Mouse (Mus musculus): ENCODE measurements around the gene Ccne1.
A peak's percentile ranks its signal among the peaks of the same experiment; 100 is the strongest.
"Not testable (repeated sequence)": the region's sequence is repeated elsewhere in the genome, so short reads cannot be mapped to it uniquely, and the experiment has no call there.

The Ccne1 gene

DNA sequence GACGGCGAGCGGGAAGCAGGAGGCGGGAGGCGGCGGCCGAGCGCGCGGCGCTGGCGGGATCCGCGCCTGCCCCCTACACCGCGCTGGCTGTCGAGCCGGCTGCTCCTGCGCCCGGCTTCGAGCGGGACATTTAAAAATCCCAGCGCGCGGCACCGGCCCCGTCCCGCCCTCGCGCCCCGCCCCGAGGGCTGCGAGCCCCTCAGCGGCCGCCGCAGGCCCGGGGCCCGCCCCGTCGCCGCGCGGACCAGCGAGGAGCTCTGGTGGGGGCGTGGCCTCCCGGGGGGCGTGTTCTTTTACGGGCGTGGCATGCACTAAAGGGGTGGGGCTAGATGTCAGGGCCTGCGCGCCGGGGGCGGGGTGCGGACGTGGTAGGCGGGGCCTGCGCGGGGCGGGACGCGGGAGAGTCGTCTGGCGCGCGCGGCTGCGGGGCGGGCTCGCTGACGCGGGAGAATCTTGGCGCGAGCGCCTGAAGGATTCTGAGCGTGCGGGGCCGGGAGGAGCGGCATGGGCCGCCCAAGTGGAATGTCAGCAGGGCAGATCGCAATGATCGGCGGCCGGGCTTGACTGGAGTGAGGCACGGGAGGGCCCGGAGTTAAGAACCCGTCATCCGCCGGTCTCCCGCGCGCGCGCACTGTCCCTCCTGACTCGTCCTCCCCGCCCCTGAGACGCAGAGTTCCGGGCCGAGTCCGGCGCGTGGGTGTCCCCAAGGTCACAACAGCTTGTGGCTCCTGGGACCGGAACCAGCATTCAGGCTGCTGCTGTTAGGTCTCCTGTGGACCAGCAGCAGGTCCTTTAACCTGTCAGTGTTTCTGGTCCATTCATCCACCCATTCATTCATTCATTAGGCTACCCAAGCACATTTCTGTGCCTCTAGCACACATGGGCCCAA is at the start of gene Ccne1:
Gene Ccne1 (minus strand): TSS at position 164 of the 889 bp plus-strand sequence.
- DNase-seq = peak; percentile 98 to 100

DNA sequence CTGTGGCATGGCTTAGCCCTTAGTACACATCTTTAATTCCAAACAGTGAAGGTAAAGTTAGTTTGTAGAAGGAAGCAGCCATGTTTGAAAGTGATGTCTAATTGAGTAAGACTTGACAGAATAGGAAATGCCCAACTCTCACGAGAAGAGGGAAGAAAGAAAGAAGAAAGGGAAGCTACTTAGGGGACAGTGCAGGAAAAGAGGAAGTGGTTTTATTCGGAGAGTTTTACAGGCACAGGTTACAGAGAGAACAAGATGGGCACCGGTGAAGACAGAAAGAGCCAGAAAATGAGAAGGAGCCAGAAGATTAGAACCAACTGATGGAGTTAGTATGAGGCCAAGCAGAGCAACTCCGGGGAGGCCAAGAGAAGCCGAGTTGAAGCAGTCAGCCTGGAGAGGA is 48.5 kb upstream of the Ccne1 start:
- DNase-seq = no peak

DNA sequence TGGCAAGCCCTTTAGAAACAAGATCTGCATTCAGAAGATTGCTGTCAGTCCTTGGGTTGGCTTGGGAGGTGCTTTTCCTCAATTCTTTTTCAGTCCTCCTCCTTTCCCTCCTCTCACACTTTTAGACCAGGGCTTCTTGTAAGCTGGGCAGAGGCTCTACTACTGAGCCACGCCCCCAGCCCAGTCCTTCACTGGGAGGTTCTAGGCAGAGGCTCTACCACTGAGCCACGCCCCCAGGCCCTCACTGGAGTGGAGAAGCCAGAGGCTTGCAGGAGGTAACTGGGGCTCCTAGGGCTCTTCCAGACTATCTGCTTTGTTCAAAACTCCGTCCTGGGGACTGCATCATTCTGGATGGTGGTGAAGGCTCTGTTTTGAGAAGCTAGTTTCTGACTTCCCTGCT is 45.2 kb upstream of the Ccne1 start:
- no peak for DNase-seq

DNA sequence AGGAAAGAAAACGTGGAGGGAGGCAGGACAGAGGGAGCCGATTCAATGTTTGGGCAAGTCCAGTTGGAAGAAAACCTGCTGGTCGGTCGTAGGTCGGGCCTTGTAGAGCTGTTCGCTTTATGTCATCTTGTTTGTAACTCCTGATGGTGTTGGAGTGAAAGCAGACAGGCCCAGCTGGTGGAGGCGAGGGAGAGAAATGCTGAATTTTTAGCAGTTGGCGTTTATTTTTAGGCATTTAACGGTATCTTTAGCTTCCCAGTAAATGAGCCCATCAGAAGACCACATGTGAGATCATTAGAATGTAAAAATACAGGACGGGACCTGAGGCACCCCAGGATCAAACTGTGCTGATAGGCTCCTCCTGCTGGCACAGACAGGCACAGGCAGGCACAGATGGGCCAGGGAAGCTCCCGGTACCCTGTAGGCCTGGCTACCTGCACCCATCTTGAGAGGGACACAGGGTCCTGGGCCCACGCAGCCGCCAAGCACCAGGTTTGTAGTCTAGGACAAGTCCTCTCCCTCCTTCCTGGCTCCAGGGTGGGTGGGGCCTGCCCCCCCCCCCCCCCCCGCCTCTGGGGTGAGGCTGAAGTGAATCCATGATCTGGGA is 44.5 kb upstream of the Ccne1 start:
- DNase-seq = no peak

DNA sequence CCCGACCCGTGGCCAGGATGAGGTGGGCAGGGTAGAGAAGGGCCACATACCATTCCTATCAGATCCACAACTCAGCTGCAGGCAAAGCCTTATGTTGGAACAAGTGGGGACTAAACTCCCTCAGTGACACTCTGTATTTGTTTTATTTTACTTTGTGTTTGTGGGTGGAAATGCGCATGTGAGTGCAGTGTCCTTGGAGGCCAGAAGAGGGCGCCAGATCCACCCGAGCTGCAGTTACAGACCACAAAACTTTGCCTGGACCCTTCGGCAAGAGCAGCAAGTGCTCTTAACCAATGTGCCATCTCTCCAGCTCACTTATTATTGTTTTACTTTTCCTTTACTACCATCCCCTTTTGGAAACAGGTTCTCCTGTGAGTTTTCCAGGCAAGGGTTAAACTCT is 40.1 kb upstream of the Ccne1 start:
- no peak for DNase-seq

DNA sequence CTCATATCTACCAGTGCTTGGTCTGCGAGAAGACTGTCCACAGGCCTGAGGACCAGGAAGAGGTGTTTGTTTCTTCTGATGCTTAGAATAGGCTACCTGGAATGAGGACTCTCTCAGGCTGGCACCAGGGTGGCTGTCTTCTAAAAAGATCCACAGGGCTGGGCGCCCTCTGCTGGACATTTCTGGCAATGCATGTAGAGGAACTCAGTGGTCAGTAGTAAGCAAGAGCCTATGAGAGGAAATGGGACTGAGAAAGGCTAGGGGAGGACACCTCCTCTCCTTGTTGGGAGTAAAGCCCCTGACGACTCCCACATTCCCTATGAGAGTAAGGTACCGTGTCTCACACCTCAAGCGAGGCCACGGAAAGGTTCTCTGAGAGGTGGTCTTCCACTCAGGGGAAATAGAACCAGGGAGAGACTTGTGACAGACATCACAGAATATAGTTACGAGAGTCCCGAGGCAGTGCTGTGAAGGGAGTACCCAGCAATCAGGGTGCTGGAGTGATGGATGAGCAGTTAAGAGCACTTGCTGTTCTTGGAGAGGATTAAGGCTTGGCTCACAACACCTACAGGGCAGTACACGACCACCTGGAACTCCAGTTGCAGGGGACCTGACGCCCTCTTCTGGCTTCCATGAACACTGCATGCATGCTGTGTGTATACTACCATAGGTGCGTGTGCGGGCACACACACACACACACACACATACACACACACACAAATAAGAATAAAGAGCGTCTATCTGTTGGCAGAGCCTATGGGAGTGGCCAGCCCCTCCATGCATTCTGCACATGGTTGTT is 34.6 kb upstream of the Ccne1 start:
- DNase-seq = peak; percentile 89 to 92

DNA sequence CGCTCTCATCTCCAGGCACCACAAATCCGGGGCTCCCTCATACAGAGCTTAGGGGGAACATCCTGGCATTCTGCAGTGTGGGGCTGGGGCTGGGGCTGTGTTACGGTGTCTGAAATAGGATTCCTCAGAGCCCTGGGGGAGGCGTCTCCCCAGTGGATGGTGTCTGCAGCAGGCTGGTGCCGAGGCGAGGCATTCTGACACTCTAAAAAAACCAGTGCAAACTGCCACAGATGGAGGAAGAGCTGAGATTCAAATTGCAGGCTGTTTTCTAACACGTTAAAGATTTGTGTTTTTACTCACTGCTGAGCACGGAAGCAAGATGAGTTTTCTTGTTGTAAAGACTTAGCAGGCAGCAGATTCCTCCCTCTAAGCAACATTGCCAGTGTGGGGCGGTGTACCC is 33.0 kb upstream of the Ccne1 start:
- DNase-seq = no peak

DNA sequence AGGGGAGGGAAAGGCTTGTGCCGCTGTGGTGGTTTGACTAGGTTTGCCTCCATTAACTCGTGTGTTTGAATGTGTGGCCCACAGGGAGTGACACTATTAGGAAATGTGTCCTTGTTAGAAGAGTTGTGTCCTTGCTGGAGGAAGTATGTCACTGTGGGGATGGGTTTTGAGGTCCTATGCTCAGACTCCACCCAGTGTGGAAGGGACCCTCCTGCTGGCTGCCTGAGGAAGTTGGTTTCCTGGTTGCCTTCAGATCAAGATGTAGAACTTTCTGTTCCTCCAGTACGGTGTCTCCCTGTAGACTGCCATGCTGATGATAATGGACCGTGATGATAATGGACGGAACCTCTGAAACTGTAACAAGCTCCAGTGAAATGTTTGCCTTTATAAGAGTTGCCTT is 27.1 kb upstream of the Ccne1 start:
- DNase-seq = no peak

DNA sequence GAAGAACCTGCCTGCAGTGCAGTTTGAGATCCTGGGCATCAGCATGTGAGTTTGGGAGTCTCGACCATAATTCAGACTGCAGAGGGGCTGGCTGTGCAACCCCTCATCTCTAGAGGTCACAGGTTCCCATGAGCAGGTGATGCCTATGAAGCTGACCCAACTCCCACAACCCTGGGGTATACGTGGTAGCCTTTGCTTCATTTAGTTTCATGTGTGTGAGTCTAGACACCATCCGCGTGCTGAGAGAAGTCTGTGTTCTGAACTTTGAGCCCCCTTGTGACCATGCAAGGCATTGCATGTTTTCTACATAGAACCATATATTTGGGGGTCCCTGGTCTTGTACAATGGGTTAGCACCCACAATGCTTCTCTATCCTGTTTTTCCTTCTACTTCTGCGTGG is 23.9 kb upstream of the Ccne1 start:
- DNase-seq = peak; percentile 36 to 46

DNA sequence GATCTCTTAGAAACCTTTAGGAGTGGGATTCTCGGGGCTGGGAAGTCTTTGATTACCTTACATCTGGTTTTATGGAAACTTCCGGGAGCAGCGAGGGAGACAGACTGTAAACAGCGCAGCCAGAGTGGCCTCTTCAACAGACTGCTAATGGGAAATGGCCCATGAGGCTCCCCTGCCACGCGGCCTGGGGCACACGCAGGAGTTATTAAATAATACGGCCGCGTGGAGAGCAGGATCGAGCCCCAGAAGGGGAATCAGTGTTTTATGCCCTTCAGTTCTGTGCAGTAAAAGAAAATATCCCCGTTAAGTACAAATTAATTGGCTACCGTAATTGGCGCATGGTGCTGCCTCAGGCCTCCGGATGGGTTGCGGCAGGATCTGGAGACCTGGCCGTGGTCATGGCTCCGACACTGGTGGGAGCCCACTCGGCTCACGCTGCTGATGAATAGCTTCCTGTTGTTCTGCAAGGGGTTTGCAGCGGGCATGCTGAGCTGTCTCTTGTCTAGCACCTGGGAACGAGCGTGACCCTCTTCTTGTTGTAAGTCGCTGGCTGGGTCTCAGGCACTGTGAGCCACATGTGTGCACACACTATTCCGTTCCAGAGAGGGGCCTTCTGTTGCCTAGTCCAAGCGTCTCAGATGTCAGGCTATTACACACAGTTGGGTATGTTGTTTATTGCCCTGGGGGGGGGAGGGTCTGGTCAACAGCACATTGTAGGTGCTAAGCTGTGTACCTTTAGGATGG is 22.8 kb upstream of the Ccne1 start:
- no peak for DNase-seq

DNA sequence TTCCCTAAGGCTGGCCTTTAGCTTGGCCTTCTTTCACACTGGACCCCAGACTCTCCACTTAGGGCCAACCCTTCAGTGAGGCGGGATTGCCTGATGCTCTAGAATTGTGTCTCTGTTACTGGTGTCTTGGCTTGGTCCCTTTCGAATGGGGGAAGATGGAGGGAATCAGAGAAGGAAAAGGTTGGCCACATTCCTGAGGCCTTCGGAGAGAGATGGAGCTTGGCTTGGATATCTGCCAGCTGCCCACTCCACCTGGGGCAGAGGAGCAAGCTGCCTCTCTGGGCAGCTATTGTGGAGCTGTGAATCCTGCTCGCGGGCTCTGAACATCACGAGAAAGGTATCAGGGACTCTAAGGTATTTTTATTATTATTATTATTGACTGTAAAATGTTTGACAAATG is 22.2 kb upstream of the Ccne1 start:
- DNase-seq = no peak

DNA sequence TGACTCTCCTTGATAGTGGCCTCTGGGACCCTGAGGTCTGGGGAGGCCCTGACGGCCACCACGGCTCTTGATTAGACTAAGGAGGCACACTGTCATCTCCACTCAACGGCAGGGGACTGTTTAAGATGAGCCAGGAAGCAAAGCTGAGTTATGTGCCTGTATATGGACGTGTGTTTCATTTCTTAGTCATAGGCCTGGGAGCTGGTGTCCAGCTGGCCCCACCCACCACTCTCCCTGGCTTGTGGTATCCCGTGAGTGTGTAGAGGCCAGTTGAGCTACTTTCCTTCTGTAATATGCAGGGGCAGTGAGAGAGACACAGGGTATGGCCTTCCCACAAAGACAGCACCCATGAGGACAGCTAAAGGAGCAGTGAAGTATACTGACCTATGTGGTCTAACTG is 20.9 kb upstream of the Ccne1 start:
- DNase-seq = not testable (repeated sequence)

DNA sequence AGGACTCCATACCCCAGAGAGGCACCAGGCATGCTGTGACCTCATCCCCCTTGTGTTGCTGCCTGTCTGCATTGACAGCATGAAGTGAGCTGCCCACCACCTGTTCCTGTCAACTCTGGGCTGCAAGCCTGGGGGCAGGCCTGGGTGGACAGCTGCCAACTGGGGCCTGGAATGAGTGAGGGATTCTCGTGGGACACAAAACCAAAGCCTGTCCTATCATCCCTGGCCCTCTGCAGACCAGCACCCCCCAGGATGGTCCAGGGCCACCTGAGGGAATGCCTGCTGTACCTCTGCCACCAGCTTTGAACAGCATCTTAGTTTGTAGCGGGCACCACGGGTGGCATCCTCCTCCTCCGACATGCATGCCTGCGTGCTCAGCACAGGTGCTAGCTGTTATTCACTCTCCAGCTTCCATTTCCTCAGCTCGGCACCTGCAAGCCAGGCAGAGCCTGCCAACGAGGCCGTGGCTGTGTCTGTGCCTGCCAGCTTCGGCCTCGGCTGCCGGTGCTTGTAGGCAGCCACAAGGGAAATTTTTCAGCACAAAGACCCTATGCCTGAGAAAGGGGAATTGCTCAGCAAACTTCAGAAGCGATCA is 18.3 kb upstream of the Ccne1 start:
- peak; percentile 58 to 64 for DNase-seq

DNA sequence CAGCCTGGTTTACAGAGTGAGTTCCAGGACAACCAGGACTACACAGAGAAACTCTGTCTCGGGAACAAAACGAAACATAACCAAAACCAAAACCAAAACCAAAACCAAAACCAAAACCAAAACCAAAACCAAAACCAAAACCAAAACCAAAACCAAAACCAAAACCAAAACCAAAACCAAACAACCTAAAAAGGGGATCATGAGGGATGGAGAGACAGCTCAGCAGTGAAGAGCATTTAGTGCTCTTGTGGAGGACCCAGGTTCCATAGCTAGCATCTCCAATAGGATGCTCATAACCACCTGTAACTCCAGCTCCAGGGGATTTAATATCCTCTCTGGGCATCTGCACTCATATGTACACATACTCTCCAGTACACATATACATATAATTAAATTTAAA is 16.8 kb upstream of the Ccne1 start:
- DNase-seq = not testable (repeated sequence)

DNA sequence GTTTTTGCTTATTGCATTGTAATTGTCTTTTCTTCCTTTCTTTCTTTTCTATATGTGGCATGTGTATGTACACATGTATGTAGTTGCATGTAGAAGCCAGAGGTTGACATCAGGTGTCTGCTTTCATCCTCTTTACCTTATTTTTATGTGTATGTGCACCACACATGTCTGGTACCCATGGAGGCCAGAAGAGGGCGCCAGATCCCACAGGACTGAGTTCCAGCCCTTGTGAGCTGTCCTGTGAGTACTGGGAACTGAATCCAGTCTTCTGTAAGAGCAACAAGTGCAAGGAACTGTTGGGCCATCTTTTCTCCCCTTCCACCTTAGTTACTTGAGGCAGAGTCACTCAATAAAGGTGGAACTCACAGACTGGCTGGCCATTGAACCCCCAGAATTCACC is 11.3 kb upstream of the Ccne1 start:
- DNase-seq = no peak

DNA sequence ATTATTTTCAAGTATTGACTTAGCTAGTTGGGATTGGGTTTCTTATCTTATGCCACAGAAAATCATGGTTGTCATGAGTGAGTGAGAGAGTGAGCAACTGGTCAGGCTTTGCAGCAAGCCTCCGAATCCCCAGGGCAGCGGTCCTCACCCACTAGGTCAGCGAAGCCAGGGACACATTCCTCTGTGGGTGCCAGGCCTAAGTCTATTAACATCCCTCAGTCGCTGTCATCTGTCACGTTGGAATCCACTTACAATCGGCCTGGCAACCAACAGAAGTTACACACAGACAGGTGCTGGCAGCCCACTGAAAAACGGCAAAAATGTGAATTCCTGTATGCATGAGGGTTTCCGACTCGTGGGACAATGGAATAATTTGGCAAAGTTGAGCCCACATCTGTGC is 5.1 kb upstream of the Ccne1 start:
- DNase-seq = no peak

DNA sequence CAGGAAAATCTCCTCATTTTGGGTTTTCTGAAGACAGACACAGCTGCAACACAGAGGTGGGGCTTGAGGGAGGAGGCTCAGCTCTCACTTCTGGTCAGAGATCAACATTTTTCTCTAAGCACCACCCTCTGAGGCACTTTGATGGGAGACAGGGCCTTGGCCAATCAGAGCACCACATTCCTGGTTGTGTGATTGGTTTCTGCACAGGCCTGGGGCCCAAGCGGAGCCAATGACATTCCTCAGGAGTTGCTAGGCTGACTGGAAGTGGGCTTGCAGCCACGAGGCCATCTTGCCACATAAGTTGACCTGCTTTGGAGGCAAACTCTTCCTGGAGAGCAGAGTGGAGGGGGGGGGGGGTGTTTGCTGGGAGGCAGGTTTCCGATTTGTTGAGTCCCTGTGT is 4.7 kb upstream of the Ccne1 start:
- DNase-seq = peak; percentile 24 to 51

DNA sequence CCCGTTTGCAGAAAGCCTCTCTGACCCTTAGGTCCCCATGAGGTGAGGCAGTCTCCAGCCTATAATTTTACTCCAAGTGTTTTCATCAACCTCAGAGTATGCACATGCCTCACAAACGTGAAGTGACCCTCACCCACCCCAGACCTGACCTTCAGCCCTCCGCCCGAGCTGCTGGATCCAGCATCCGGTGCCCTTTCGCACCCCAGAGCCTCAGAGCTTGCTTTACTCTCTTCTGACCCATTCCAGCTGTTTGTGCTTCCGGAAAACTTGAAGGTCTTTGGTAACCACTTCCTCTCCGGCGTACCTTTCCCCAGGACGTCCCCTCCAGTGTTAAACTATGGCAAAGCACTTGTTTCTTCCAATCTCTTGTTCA is 912 bp upstream of the Ccne1 start:
- DNase-seq = peak in 1 of 2 experiments; percentile 18

DNA sequence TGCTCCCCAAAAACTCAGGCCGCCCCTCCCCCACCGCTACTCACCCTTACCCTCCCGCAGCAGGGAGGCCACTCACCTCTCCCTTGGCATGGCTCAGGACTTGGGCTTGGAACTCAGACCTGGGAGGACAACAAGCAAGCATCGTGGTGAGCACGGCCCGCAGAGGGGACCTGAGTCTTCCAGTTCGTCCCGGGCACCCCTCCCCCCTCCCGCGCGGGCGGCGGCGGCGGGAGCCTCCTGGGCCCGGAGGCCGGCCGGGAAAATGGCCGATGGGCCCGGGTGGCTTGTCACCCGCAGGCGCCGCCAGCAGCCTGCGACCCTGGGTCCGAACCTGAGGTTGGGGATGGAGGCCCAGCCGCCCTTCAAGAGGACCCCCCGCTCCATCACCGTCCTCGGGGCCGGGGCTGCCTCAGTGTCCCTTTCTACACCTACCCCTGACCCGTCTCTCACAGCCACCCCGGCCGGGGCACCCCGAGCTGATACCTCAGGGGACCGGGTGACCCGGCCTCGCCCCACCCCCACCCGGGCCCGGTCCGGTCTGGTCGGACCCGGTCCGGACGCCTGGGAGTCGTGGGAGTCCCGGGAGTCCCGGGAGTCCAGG is 523 bp downstream of the Ccne1 start:
- DNase-seq = peak; percentile 46 to 67

DNA sequence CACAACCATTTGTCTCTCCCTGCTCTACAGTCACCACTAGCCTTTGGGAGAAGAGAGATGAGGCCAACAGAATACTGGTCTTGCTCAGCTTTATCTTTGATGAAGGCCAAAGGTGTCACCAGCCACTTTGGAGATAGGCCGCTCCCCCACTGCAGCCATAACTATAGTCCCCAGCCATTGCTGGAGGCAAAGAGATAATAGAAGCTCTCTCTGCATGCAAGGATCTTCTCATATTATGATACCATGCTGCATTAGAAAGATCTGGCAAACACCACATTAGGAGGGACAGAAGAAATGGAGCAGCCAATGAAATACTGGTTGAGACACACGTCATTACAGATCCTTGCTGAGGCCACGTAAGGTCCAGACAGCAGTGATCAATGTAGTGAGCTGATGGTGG is 2.0 kb downstream of the Ccne1 start:
- DNase-seq = no peak

DNA sequence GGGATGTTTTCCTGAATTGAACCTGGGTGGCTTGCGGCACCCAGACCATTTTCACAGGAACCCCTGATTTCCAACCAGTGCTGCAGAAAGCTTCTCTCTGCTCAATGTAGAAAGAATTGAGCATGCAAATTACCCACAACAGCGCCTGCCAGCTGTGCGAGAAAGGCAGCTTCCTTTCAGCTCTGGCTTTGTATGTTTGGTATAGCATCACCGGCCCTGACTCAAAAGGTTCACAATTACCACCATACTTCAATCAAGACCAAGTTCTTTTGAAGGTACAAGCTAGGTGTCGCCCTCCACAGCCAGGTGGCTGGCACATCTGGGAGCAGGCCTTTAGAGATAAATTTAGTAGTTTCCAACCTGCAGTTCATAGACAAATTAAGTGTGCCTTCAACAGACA is 3.2 kb downstream of the Ccne1 start:
- DNase-seq = no peak

DNA sequence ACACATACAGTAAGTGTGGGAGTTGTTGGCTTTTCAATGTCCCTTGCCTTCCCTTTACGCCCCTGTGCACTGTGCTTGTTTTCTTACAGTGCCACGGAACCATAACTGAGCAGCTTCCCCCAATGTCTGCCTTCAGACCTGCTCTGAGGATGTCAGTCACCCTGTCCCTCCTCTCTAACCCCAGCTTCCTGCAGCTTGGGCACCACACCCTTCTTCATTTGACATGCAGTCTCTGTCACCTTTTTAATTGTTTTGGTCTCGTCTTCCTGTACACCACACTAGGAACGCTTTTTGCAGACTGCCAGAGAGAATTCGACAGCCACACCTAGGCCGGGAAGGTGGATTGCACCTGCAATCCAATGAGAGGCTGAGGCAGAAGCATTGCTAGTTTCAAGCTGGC is 13.0 kb downstream of the Ccne1 start:
- no peak for DNase-seq
